Mouse (Mus musculus): Measurements from ENCODE around the gene Cnnm1. TPM values are rescaled to one million over a fixed set of nuclear protein-coding genes. Genes with fewer than 3 reads are reported as not detected.
A peak's percentile ranks its signal among the peaks of the same experiment; 100 is the strongest.

Gene Cnnm1
- total and polyA plus RNA-seq, 3 experiments: 0.04 TPM; not detected in 2

DNA sequence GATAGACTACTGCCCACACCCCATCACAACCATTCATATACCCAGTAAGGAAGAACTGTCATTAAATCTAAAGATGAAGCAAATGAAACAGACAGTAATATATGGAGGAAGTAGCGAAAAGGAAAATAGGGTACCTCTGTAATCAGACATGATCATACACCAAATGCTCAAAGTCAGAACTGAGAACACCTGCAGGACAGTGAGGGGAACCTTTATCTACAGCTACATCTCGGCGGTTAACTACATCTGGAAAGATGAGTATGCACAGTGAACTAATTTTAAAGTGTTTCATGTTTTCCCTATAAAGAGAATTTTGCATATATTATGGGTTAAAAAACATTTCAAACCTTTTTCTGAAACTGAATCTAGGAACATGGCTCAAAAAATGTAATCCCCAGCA, 19.7 kb upstream of the Cnnm1 start:
- Histone ChIP-seq H3K36me3 (ENCODE audit: control insufficient read depth in 1 of 2, insufficient read depth in 2 of 2, low read length in 2 of 2) (no peaks in the 10 kb centered on the region), H3K27ac (ENCODE audit: control insufficient read depth, low read depth, low read length) (no peak overlapping the region), H3K9ac (ENCODE audit: control insufficient read depth, low read depth, low read length, poor library complexity, severe bottlenecking) (no peak overlapping the region), H3K27me3 (ENCODE audit: control insufficient read depth in 1 of 2, insufficient read depth in 2 of 2, low read length in 2 of 2) (peaks cover 17 to 18% of the 10 kb centered on the region in 2 experiments), H3K79me2 (ENCODE audit: control insufficient read depth, insufficient read depth, low read length, poor library complexity) (no peaks in the 10 kb centered on the region), H3K4me1 (ENCODE audit: control insufficient read depth in 1 of 2, insufficient read depth in 2 of 2, low read length in 2 of 2) (no peaks in the 10 kb centered on the region), H3K4me3 (ENCODE audit: control insufficient read depth in 1 of 2, insufficient read depth in 1 of 2, low read depth in 2 of 2, low read length in 2 of 2) (no peak overlapping the region), H3K9me3 (replicated peaks; ENCODE audit: insufficient read depth, low read length) (no peaks in the 10 kb centered on the region)
- TF ChIP-seq ZNF384 (IDR thresholded peaks at IDR 0.05; ENCODE audit: low read depth, low read length): no peak
- TF ChIP-seq GABPA (IDR thresholded peaks at IDR 0.05; ENCODE audit: low read depth, low read length): no peak
- TF ChIP-seq CTCF (IDR thresholded peaks at IDR 0.05 in 2 of 3, conservative IDR thresholded peaks at IDR 0.05 in 1 of 3; ENCODE audit: control insufficient read depth in 1 of 3, insufficient read depth in 1 of 3, low read depth in 2 of 3, low read length in 3 of 3, poor library complexity in 1 of 3, severe bottlenecking in 1 of 3): no peak
- TF ChIP-seq KAT2A (conservative IDR thresholded peaks at IDR 0.05; ENCODE audit: low read depth, low read length): no peak
- TF ChIP-seq POLR2A (IDR thresholded peaks at IDR 0.05; ENCODE audit: control insufficient read depth in 1 of 2, insufficient read depth in 1 of 2, low read depth in 1 of 2, low read length in 2 of 2, poor library complexity in 1 of 2): no peak
- no peak for TF ChIP-seq ZKSCAN1 (IDR thresholded peaks at IDR 0.05; ENCODE audit: low read depth, low read length)
- no peak for TF ChIP-seq SMC3 (IDR thresholded peaks at IDR 0.05; ENCODE audit: low read depth, low read length)
- TF ChIP-seq POLR2AphosphoS5 (IDR thresholded peaks at IDR 0.05; ENCODE audit: borderline replicate concordance, low read depth, low read length): no peak
- no peak for TF ChIP-seq CHD1 (IDR thresholded peaks at IDR 0.05; ENCODE audit: low read depth, low read length)
- TF ChIP-seq CHD2 (IDR thresholded peaks at IDR 0.05; ENCODE audit: low read length): no peak
- no peak for TF ChIP-seq MYC (IDR thresholded peaks at IDR 0.05; ENCODE audit: low read depth, low read length)
- no peak for TF ChIP-seq ELF1 (IDR thresholded peaks at IDR 0.05; ENCODE audit: low read depth, low read length)
- no peak for TF ChIP-seq POLR2AphosphoS2 (IDR thresholded peaks at IDR 0.05; ENCODE audit: low read length)
- no peak for TF ChIP-seq MAZ (IDR thresholded peaks at IDR 0.05; ENCODE audit: low read depth, low read length)
- TF ChIP-seq NELFE (IDR thresholded peaks at IDR 0.05; ENCODE audit: low read depth, low read length): no peak
- TF ChIP-seq MAX (IDR thresholded peaks at IDR 0.05; ENCODE audit: low read length): no peak
- no peak for TF ChIP-seq JUND (IDR thresholded peaks at IDR 0.05; ENCODE audit: low read depth, low read length)
- no peak for TF ChIP-seq MYB (IDR thresholded peaks at IDR 0.05; ENCODE audit: low read depth, low read length)
- TF ChIP-seq E2F4 (IDR thresholded peaks at IDR 0.05; ENCODE audit: borderline replicate concordance, low read depth, low read length): no peak
- no peak for TF ChIP-seq ZMIZ1 (IDR thresholded peaks at IDR 0.05; ENCODE audit: low read depth, low read length)
- no peak for DNase-seq (ENCODE audit: low read depth, low spot score)

DNA sequence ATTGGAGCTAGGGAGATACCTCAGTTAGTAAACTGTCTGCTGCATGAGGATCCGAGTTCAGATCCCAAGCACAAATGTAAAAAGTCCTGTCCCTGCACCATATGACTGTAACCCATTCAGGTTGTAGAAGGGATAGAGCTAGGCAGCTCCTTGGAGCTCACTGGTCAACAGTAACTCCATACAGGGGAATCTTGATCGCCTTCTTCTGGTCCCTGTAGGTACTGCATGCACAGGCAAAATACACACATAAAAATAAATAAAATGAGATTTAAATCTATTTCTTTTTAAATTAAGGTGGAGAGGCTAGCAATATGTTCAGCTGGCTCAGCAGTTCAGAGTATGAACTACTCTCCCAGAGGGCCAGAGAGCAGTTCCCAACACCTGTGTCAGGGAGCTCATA, 16.2 kb upstream of the Cnnm1 start:
- H3K4me3 ChIP-seq (ENCODE audit: control insufficient read depth in 1 of 2, insufficient read depth in 1 of 2, low read depth in 2 of 2, low read length in 2 of 2): no peak overlapping the region
- H3K9ac ChIP-seq (ENCODE audit: control insufficient read depth, low read depth, low read length, poor library complexity, severe bottlenecking): no peak overlapping the region
- peak; percentile 22 for DNase-seq (ENCODE audit: low read depth, low spot score)
- TF ChIP-seq GATA1 (IDR thresholded peaks at IDR 0.05; ENCODE audit: low read depth, low read length) (no peak), CHD2 (IDR thresholded peaks at IDR 0.05; ENCODE audit: low read length) (no peak), SMC3 (IDR thresholded peaks at IDR 0.05; ENCODE audit: low read depth, low read length) (0 out of 2 replicates have a peak, but pooled peaks have one; percentile 14), RAD21 (IDR thresholded peaks at IDR 0.05; ENCODE audit: low read depth, low read length) (peak; percentile 2), CTCF (IDR thresholded peaks at IDR 0.05 in 2 of 3, conservative IDR thresholded peaks at IDR 0.05 in 1 of 3; ENCODE audit: control insufficient read depth in 1 of 3, insufficient read depth in 1 of 3, low read depth in 2 of 3, low read length in 3 of 3, poor library complexity in 1 of 3, severe bottlenecking in 1 of 3) (peak in 2 of 3 experiments; percentile 24 to 52; a peak in 3 of 6 replicates)
- peaks cover 2 to 10% of the 10 kb centered on the region in 2 experiments; a peak in 3 of 4 replicates for H3K27me3 ChIP-seq (ENCODE audit: control insufficient read depth in 1 of 2, insufficient read depth in 2 of 2, low read length in 2 of 2)
- no peak overlapping the region for H3K27ac ChIP-seq (ENCODE audit: control insufficient read depth, low read depth, low read length)
- no peaks in the 10 kb centered on the region for H3K9me3 ChIP-seq (replicated peaks; ENCODE audit: insufficient read depth, low read length)
- no peaks in the 10 kb centered on the region for H3K4me1 ChIP-seq (ENCODE audit: control insufficient read depth in 1 of 2, insufficient read depth in 2 of 2, low read length in 2 of 2)
- H3K36me3 ChIP-seq (ENCODE audit: control insufficient read depth in 1 of 2, insufficient read depth in 2 of 2, low read length in 2 of 2): no peaks in the 10 kb centered on the region
- H3K79me2 ChIP-seq (ENCODE audit: control insufficient read depth, insufficient read depth, low read length, poor library complexity): no peaks in the 10 kb centered on the region
